Mouse (Mus musculus) MEL-GATA-1-ER (cell line): ENCODE measurements around the gene Aldh3b1.

Experiments
- DNase-seq: peaks from one replicate; pipeline ENCODE4 v3.0.0-alpha.2; 2012; ENCODE audit warnings: low read depth; ENCODE audit errors: extremely low read depth

The Aldh3b1 gene

DNA sequence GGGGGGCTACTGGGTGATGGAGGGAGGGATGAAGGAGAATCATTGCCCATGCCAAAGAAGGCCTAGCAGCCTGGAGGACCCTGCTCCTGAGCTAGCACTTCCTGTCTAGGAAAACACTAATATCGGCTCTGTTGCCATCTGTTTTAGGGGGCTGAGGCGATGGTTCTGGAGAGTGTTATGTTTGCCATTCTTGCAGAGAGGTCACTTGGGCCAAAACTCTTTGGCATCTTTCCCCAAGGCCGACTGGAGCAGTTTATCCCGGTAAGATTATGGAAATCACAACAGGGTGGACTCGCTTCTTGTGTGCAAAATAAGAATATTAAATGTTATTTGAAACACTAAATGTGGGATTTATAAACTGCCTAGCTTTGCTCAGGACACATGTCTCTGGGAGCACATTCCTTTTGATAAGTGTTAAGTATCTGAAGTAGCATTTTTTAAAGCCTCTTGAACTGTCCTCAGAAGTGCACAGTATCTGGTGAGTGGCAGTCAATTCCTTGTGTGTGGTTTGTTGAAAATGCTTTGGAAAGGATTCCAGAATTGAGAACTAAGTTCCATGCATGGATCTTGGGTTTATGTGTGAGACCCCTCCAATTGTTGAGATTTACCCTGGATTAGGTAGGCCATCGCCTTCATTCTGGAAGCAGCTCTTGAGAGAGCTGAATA, 45.1 kb downstream of the Aldh3b1 start:
- no peak for DNase-seq

DNA sequence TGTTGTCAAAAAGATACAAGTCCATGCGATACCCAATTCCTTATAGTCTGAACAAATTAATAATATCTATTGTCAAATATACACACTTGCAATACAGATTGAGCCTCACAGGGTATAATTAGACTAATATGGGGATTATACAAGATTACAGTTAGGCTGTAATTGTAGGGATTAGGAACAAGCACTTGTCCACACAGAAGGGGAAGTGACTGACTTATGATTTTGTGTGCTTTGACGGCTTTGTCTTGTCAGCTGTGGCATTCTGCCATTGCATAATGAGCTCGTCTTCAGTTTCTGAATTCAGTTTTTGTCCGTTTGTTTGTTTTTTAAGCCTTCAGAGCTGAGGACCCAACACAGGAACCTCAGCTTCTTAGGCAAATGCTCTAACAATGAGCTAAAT, 47.4 kb downstream of the Aldh3b1 start:
- no peak for DNase-seq

DNA sequence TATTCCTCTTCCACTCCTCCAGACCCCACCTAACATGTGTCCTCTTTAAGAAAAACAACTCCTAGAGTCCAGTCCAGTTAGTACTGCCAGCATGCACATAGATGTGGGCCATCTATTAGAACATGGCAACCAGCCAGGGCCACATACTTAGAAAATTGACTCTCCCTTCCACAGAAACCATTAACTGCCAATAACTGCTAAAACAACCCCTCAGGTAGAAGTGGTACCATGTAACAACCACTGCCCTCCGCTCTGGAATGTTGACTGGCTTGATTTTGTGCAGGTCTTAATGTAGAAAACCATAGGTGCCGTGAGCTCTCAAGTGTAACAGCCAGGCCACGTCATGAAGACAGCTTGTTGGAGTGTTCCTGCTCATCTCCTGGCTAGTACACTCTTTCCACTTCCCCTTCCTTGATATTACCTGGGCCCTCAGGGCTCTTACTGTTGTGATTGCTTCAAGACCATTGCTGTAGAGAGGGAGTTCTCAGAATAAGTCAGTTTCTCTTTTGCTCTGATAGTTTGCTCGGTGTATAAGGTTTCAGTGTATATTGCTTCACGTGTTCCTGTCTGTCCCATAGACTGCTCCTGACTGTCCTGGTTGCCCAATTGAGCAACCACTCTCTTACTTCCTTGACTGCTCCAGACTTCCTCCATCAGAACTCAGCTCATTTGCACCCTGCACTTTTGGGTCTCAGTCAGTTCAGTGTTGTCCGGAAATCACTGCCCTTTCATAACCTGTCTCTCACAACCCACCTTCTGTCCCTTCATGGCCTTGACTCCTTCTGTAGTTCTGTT, 49.4 kb downstream of the Aldh3b1 start:
- DNase-seq: no peak

DNA sequence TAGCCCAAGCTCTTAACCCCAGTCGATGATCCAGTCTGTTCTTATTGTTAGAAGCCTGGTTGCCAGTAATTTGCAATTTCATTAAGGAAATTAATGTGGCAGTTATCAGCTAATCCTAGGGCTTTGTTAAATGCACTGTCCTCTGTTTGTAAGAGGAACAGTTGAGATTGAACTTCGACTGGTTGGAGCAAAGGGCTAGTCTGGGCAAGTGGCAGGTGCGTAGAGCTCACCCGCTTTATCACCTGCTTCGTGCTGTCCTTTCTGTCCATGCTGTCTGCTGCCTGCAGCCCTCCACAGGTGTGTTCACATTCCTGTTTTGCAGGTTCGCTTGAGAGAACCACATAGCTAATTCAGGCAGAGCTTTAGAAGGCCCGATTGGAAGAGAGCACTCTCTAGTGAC, 54.6 kb downstream of the Aldh3b1 start:
- no peak for DNase-seq

DNA sequence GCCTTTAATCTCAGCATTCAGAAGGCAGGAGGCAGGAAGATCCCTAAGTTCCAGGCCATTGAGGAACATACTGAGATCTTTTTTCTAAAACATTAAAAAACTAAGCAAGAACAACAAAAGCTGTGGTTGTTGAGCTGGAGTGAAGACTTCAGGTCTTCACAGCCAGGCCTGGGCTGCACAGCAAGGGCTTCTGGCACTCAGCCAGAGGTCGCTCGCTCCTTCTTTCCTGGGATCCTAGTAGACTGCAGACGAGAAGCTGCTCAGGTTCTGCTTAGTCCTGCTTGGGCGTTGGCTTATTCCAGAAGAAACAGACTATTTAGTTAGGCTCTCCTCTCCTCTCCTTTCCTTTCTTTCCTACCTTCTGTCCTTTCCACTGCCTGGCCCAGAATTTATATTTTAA, 57.2 kb downstream of the Aldh3b1 start:
- DNase-seq: no peak

DNA sequence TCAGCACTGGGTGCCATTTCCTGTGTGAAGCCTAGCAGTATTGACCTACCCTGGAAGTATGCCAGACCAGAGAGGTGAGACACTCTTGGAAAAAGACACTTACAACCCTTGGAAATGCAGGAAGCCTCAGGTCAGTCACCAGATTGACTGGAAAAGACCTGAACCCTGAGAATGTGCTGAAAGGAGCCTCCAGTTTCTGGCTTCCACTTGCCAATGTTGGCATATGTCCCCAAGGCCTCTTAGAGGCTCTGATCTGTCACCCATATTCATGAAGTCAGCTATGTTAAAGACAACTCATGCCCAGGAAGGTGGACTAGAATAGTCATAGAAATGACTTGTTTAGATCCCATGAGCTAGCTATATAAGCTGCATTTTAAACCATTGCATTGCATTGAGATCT, 58.1 kb downstream of the Aldh3b1 start:
- DNase-seq: no peak

DNA sequence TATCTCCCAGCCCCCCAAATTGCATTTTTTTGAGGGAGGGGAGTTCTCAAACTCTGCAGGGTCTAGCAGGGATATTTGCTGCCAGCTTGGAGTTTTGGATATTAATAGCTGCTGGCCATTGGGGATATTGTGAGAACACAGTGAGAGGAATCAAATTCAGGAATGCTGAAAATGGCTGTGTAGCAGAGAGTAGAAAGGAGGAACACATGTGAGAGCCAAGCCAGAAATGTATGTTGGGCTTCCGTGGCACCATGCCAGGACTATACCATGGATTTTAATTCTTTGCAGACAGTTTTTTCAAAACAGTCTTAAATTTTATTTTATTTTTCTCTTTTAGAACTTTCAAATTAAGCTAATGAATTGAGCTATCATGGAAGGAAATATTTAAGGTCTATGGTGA, 61.3 kb downstream of the Aldh3b1 start:
- DNase-seq: no peak

DNA sequence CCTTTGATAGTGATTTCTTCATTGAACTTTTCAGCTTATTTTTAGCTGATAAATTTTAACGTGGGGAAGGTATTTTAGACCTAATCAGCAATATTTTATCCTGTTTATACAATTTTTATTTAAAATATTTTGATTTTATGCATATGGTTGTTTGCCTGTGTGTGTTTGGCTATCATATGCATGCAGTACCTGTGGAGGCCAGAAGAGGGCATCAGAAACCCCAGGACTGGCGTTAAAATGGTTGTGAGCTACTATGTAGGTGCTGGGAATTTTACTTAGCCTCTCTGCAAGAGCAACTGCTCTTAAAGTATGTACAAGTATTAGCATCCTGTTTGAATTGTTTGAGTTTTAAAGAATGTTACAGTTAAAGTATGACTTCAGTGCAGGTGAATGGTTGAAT, 64.6 kb downstream of the Aldh3b1 start:
- no peak for DNase-seq
